Mouse (Mus musculus) heart, postnatal 0 days (tissue): Measurements from ENCODE around the gene Trpm5. TPM values are rescaled to one million over a fixed set of nuclear protein-coding genes. Genes with fewer than 3 reads are reported as not detected.

ENCODE experiments used
- ATAC-seq: fragments of 200-750 bp; cut with Nextera tagmentation; 2 replicates; pipeline ENCODE4 v1.8.0; 2017; ENCODE audit warnings: low read depth, moderate number of reproducible peaks, moderate library complexity; ENCODE audit not compliant: insufficient read depth
- DNase-seq: peaks from one replicate; pipeline ENCODE4 v3.0.0-alpha.2; 2016; ENCODE audit warnings: low spot score
- H3K27ac ChIP-seq: fragments of 300-500 bp; sonication (generic); 2 replicates; pipeline ENCODE4 v1.5.1; 2014; ENCODE audit warnings: low read depth, mild to moderate bottlenecking
- H3K27me3 ChIP-seq: fragments of 300-500 bp; sonication (generic); 2 replicates; pipeline ENCODE4 v1.6.1; 2014; ENCODE audit warnings: low read length, mixed read lengths; ENCODE audit not compliant: control insufficient read depth, insufficient read depth
- H3K36me3 ChIP-seq: fragments of 300-500 bp; sonication (generic); replicated peaks from 2 replicates; pipeline ENCODE4 v1.6.1; 2014; ENCODE audit warnings: low read length, mixed read lengths; ENCODE audit not compliant: control insufficient read depth, insufficient read depth
- H3K4me1 ChIP-seq: fragments of 300-500 bp; sonication (generic); 2 replicates; pipeline ENCODE4 v1.6.1; 2014; ENCODE audit warnings: antibody characterized with exemption; ENCODE audit not compliant: control insufficient read depth, insufficient read depth
- H3K4me2 ChIP-seq: fragments of 300-500 bp; sonication (generic); 2 replicates; pipeline ENCODE4 v1.6.1; 2014; ENCODE audit warnings: low read depth, mild to moderate bottlenecking, low read length, moderate library complexity
- H3K4me3 ChIP-seq: fragments of 300-500 bp; sonication (generic); 2 replicates; pipeline ENCODE4 v1.5.1; 2014; ENCODE audit warnings: low read depth, low read length
- H3K9ac ChIP-seq: fragments of 300-500 bp; sonication (generic); replicated peaks from 2 replicates; pipeline ENCODE4 v1.6.1; 2014; ENCODE audit warnings: low read depth, low read length, mixed read lengths
- H3K9me3 ChIP-seq: fragments of 300-500 bp; sonication (generic); replicated peaks from 2 replicates; pipeline ENCODE4 v1.6.1; 2016; ENCODE audit warnings: low read length; ENCODE audit not compliant: control insufficient read depth
- CTCF ChIP-seq: IDR thresholded peaks from 2 replicates; pipeline ENCODE4 v1.5.1; 2016; ENCODE audit warnings: antibody characterized with exemption, control low read depth, low read depth
- EP300 ChIP-seq: IDR thresholded peaks from 2 replicates; pipeline ENCODE4 v1.6.1; 2016; ENCODE audit warnings: antibody characterized with exemption, low read depth
- polyA plus RNA-seq: library from polyadenylated mRNA; unstranded; fragments of >200 nt; fragmentation: Nextera tagmentation; extraction: Ambion mirVana; gene quantifications from 2 replicates; pipeline ENCODE4 v1.2.1, GENCODE M21; 2015
- total RNA-seq: library from RNA; depleted of rRNA; stranded (reverse); fragments of >200 nt; gene quantifications from 2 replicates; pipeline ENCODE4 v1.2.3, GENCODE M21; 2014; ENCODE audit warnings: low replicate concordance; rRNA removed

The Trpm5 gene
- total and polyA plus RNA-seq, 2 experiments from 2014 or later: 0.61 to 1.6 TPM

- no peak overlapping the region for H3K4me2 ChIP-seq
Observed at GRCm38 (mm10) chr7:143020040-143020439, 74.4 kb downstream of the Trpm5 start.

More at GRCm38 (mm10) chr7:143020040-143020439, 74.4 kb downstream of the Trpm5 start:
- Histone ChIP-seq H3K9ac (no peak overlapping the region), H3K4me3 (no peak overlapping the region), H3K27me3 (no peaks in the 10 kb centered on the region), H3K9me3 (no peaks in the 10 kb centered on the region), H3K27ac (peak overlapping the region; percentile 21; the same call in 1 of the 2 replicates), H3K4me1 (peaks cover 32% of the 10 kb centered on the region), H3K36me3 (no peaks in the 10 kb centered on the region)
- DNase-seq: no peak
- no peak for TF ChIP-seq CTCF
- no peak for TF ChIP-seq EP300
- ATAC-seq: no peak

Other genes starting within 250 kb of the Trpm5 start
- 0.15 TPM in 2 replicates for gene Th, start 163.5 kb downstream of the Trpm5 start, total RNA-seq
- 0.19 and 0.81 TPM in 2 replicates for gene Th, start 163.5 kb downstream of the Trpm5 start, polyA plus RNA-seq
- not detected in 2 replicates for gene Ascl2, start 125.4 kb downstream of the Trpm5 start, total RNA-seq
- not detected in 2 replicates for gene Ascl2, start 125.4 kb downstream of the Trpm5 start, polyA plus RNA-seq
- 0.46 and 0.50 TPM in 2 replicates for gene Tspan32, start 89.6 kb downstream of the Trpm5 start, total RNA-seq
- gene Tspan32, start 89.6 kb downstream of the Trpm5 start, polyA plus RNA-seq: 1.1 and 1.7 TPM in 2 replicates
- 1,221 and 1,316 TPM in 2 replicates for gene Cd81, start 41.9 kb downstream of the Trpm5 start, total RNA-seq
- 793 and 811 TPM in 2 replicates for gene Cd81, start 41.9 kb downstream of the Trpm5 start, polyA plus RNA-seq
- 61.9 and 71.7 TPM in 2 replicates for gene Tssc4, start 25.4 kb downstream of the Trpm5 start, total RNA-seq
- 33.7 and 34.0 TPM in 2 replicates for gene Tssc4, start 25.4 kb downstream of the Trpm5 start, polyA plus RNA-seq
- gene Kcnq1, start 11.7 kb upstream of the Trpm5 start, total RNA-seq: 73.3 and 75.9 TPM in 2 replicates
- 36.4 and 37.2 TPM in 2 replicates for gene Kcnq1, start 11.7 kb upstream of the Trpm5 start, polyA plus RNA-seq